Mouse (Mus musculus): ENCODE results near the gene Golgb1. TPM values are rescaled to one million over a fixed set of nuclear protein-coding genes. Genes with fewer than 3 reads are reported as not detected.

The Golgb1 gene
- polyA plus RNA-seq, 1 experiment from 2014 or later: 111 TPM

- no peak for ATAC-seq (replicated peaks; ENCODE audit: low FRiP score)
- Histone ChIP-seq H3K27ac (no peak overlapping the region), H3K4me2 (no peak overlapping the region), H3K27me3 (no peaks in the 10 kb centered on the region), H3K9me3 (replicated peaks) (no peaks in the 10 kb centered on the region), H3K4me1 (no peaks in the 10 kb centered on the region), H3K4me3 (replicated peaks) (no peak overlapping the region), H3K9ac (no peak overlapping the region), H3K36me3 (no peaks in the 10 kb centered on the region)
- 57% methylated on average over 8 of the region's 8 CpGs for WGBS
These were observed 74.8 kb downstream of the Golgb1 start for GRCm38 (mm10) chr16:36949614-36950336.

- Histone ChIP-seq H3K4me3 (replicated peaks) (no peak overlapping the region), H3K9me3 (replicated peaks) (no peaks in the 10 kb centered on the region), H3K4me2 (no peak overlapping the region), H3K27ac (no peak overlapping the region), H3K36me3 (no peaks in the 10 kb centered on the region), H3K9ac (no peak overlapping the region), H3K4me1 (no peaks in the 10 kb centered on the region), H3K27me3 (no peaks in the 10 kb centered on the region)
- 64% methylated on average over 4 of the region's 4 CpGs for WGBS
- no peak for ATAC-seq (replicated peaks; ENCODE audit: low FRiP score)
These were observed 76.1 kb downstream of the Golgb1 start for GRCm38 (mm10) chr16:36951029-36951428.

GRCm38 (mm10) chr16:36955106-36955505 lies 80.2 kb downstream of the Golgb1 start:
- Histone ChIP-seq H3K27ac (no peak overlapping the region), H3K4me2 (no peak overlapping the region), H3K4me1 (no peaks in the 10 kb centered on the region), H3K27me3 (no peaks in the 10 kb centered on the region), H3K9ac (no peak overlapping the region), H3K9me3 (replicated peaks) (no peaks in the 10 kb centered on the region), H3K36me3 (no peaks in the 10 kb centered on the region), H3K4me3 (replicated peaks) (no peak overlapping the region)
- no peak for ATAC-seq (replicated peaks; ENCODE audit: low FRiP score)
- 81% methylated on average over 11 of the region's 11 CpGs for WGBS

- ATAC-seq (replicated peaks; ENCODE audit: low FRiP score): no peak
- Histone ChIP-seq H3K9ac (no peak overlapping the region), H3K27me3 (no peaks in the 10 kb centered on the region), H3K4me2 (no peak overlapping the region), H3K4me3 (replicated peaks) (no peak overlapping the region), H3K27ac (no peak overlapping the region), H3K36me3 (no peaks in the 10 kb centered on the region), H3K4me1 (no peaks in the 10 kb centered on the region), H3K9me3 (replicated peaks) (no peaks in the 10 kb centered on the region)
- WGBS: 78% methylated on average over 4 of the region's 4 CpGs
These were observed 88.5 kb downstream of the Golgb1 start for GRCm38 (mm10) chr16:36963415-36963814.

GRCm38 (mm10) chr16:36979127-36979526 lies 104.2 kb downstream of the Golgb1 start:
- no peak overlapping the region for H3K4me2 ChIP-seq
- 86% methylated on average over 2 of the region's 2 CpGs for WGBS
- H3K27me3 ChIP-seq: no peaks in the 10 kb centered on the region
- ATAC-seq (replicated peaks; ENCODE audit: low FRiP score): no peak
- H3K9ac ChIP-seq: no peak overlapping the region
- no peaks in the 10 kb centered on the region for H3K36me3 ChIP-seq
- no peaks in the 10 kb centered on the region for H3K9me3 ChIP-seq (replicated peaks)
- no peak overlapping the region for H3K4me3 ChIP-seq (replicated peaks)
- H3K4me1 ChIP-seq: no peaks in the 10 kb centered on the region
- H3K27ac ChIP-seq: no peak overlapping the region

Other genes with a start within 250 kb of the Golgb1 start
- 1.3 and 1.4 TPM in 2 replicates for gene Cd86, start 209.1 kb upstream of the Golgb1 start, polyA plus RNA-seq (2015; fragmentation: Nextera tagmentation; extraction: Ambion mirVana)
- 4.8 and 6.8 TPM in 2 replicates for gene Ildr1, start 181.2 kb upstream of the Golgb1 start, polyA plus RNA-seq (2015; fragmentation: Nextera tagmentation; extraction: Ambion mirVana)
- 18.0 and 18.9 TPM in 2 replicates for gene Slc15a2, start 90.2 kb upstream of the Golgb1 start, polyA plus RNA-seq (2015; fragmentation: Nextera tagmentation; extraction: Ambion mirVana)
- 33.3 and 40.9 TPM in 2 replicates for gene Iqcb1, start 46.8 kb upstream of the Golgb1 start, polyA plus RNA-seq (2015; fragmentation: Nextera tagmentation; extraction: Ambion mirVana)
- gene Eaf2, start 137 bp upstream of the Golgb1 start, polyA plus RNA-seq (2015; fragmentation: Nextera tagmentation; extraction: Ambion mirVana): 8.5 and 8.6 TPM in 2 replicates
- 5.5 and 6.1 TPM in 2 replicates for gene Hcls1, start 59.8 kb downstream of the Golgb1 start, polyA plus RNA-seq (2015; fragmentation: Nextera tagmentation; extraction: Ambion mirVana)
- 1.4 and 1.5 TPM in 2 replicates for gene Fbxo40, start 115.3 kb downstream of the Golgb1 start, polyA plus RNA-seq (2015; fragmentation: Nextera tagmentation; extraction: Ambion mirVana)
- 8.3 and 9.0 TPM in 2 replicates for gene Polq, start 136.6 kb downstream of the Golgb1 start, polyA plus RNA-seq (2015; fragmentation: Nextera tagmentation; extraction: Ambion mirVana)